Mouse (Mus musculus): Measurements from ENCODE around the gene Clec10a.

Gene Clec10a

GRCm38 (mm10) chr11:70185120-70185519, 29.1 kb downstream of the Clec10a start:
- DNase-seq (ENCODE audit: low read depth) = no peak

GRCm38 (mm10) chr11:70189319-70190134, 33.5 kb downstream of the Clec10a start:
- DNase-seq (ENCODE audit: low read depth) = peak; percentile 93

- peak; percentile 46 for DNase-seq (ENCODE audit: low read depth)
Measured at GRCm38 (mm10) chr11:70191188-70191587, 35.2 kb downstream of the Clec10a start.

- DNase-seq (ENCODE audit: low read depth) = peak; percentile 77
Measured at GRCm38 (mm10) chr11:70192157-70192556, 36.2 kb downstream of the Clec10a start.

- peak; percentile 68 for DNase-seq (ENCODE audit: low read depth)
Measured at GRCm38 (mm10) chr11:70193354-70194285, 37.6 kb downstream of the Clec10a start.

GRCm38 (mm10) chr11:70198332-70198731, 42.3 kb downstream of the Clec10a start:
- DNase-seq (ENCODE audit: low read depth) = peak; percentile 94

- no peak for DNase-seq (ENCODE audit: low read depth)
Measured at GRCm38 (mm10) chr11:70199107-70199506, 43.1 kb downstream of the Clec10a start.

- peak; percentile 54 for DNase-seq (ENCODE audit: low read depth)
Measured at GRCm38 (mm10) chr11:70200036-70200608, 44.1 kb downstream of the Clec10a start.

GRCm38 (mm10) chr11:70201691-70202090, 45.7 kb downstream of the Clec10a start:
- peak; percentile 93 for DNase-seq (ENCODE audit: low read depth)

GRCm38 (mm10) chr11:70206801-70207200, 50.8 kb downstream of the Clec10a start:
- DNase-seq (ENCODE audit: low read depth) = no peak

GRCm38 (mm10) chr11:70207283-70207682, 51.3 kb downstream of the Clec10a start:
- DNase-seq (ENCODE audit: low read depth) = no peak

- no peak for DNase-seq (ENCODE audit: low read depth)
Measured at GRCm38 (mm10) chr11:70208778-70209388, 52.9 kb downstream of the Clec10a start.

GRCm38 (mm10) chr11:70210681-70211080, 54.7 kb downstream of the Clec10a start:
- DNase-seq (ENCODE audit: low read depth) = peak; percentile 71

- DNase-seq (ENCODE audit: low read depth) = no peak
Measured at GRCm38 (mm10) chr11:70211972-70212371, 56.0 kb downstream of the Clec10a start.

GRCm38 (mm10) chr11:70212423-70212822, 56.4 kb downstream of the Clec10a start, which contains the start of gene Slc16a11:
Slc16a11 (plus strand) TSS chr11:70212752.
- DNase-seq (ENCODE audit: low read depth) = peak; percentile 70

GRCm38 (mm10) chr11:70212896-70213295, 56.9 kb downstream of the Clec10a start:
- peak; percentile 87 for DNase-seq (ENCODE audit: low read depth)

- DNase-seq (ENCODE audit: low read depth) = no peak
Measured at GRCm38 (mm10) chr11:70213736-70214135, 57.7 kb downstream of the Clec10a start.

GRCm38 (mm10) chr11:70214191-70214855, 58.3 kb downstream of the Clec10a start:
- no peak for DNase-seq (ENCODE audit: low read depth)

GRCm38 (mm10) chr11:70214856-70215209, 58.8 kb downstream of the Clec10a start:
- no peak for DNase-seq (ENCODE audit: low read depth)

- DNase-seq (ENCODE audit: low read depth) = no peak
Measured at GRCm38 (mm10) chr11:70215301-70215700, 59.3 kb downstream of the Clec10a start.

GRCm38 (mm10) chr11:70216103-70216502, 60.1 kb downstream of the Clec10a start:
- no peak for DNase-seq (ENCODE audit: low read depth)
